Comparison of ENCODE assay signal across 10 mouse cellular contexts in the genomic region with DNA sequence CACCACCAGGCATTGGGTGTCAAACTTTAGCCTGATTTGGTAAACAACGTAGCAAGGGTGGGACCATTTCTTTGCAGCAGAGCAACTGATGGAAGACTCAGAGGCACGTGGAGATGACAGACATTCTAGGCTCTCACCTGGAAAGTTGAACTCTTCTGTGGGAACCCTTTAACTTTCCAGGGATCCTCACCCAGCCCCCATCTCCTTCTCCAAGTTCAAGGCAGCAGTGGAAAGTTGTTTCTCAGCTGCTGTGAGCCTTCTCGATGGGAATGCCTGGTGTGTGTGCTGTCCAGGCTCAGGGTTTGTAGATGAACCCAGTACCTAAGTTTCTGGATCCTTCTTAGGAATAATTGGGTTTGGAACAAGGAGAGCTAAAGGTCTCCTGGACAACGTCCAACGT. TPM values are rescaled to one million over a fixed set of nuclear protein-coding genes. Genes with fewer than 3 reads are reported as not detected.
DNase-seq lines count a peak whose midpoint lies in the region; ATAC-seq and TF ChIP-seq lines count a peak whose summit lies in the region.
"Had no signal": no experiment of that assay in that cellular context is flagged by ENCODE, and none has a peak within 500 bp of the region (broad histone marks: within the 10 kb centered on the region; RNA-seq: fewer than 3 reads in every experiment).

No protein-coding gene starts in this region.

- peak overlapping the region; percentile 84 for H3K4me3 ChIP-seq in gastrocnemius, adult 2 months
- H3K4me3 ChIP-seq in testis, adult 2 months (ENCODE audit: control insufficient read depth, low read depth, low read length) = peak overlapping the region; percentile 74; the same call in 1 of the 2 replicates
- H3K4me3 ChIP-seq in liver, embryonic 14.5 days (ENCODE audit: insufficient read depth in 1 of 2, low read depth in 2 of 2, low read length in 2 of 2) = no peak overlapping the region

- no peak for TF ChIP-seq CTCF in gastrocnemius, adult 2 months (IDR thresholded peaks at IDR 0.05)
- no peak for TF ChIP-seq CTCF in testis, adult 2 months (IDR thresholded peaks at IDR 0.05; ENCODE audit: control insufficient read depth, insufficient read depth, insufficient replicate concordance, low read depth, low read length)
- no peak for TF ChIP-seq CTCF in liver, embryonic 14.5 days (IDR thresholded peaks at IDR 0.05; ENCODE audit: low read depth)

- intact Hi-C loops in gastrocnemius, adult 2 months (cut with DNase I) = loop anchor here (5.0 kb wide), 1 partner anchor 106 kb away; no protein-coding TSS in a partner anchor

- no peak for TF ChIP-seq POLR2A in testis, adult 2 months (IDR thresholded peaks at IDR 0.05; ENCODE audit: control insufficient read depth, low read depth, low read length)

- peak overlapping the region; percentile 27 for H3K4me2 ChIP-seq in liver, embryonic 14.5 days (ENCODE audit: low read depth)

- no peaks in the 10 kb centered on the region; the same call in 1 of the 2 replicates for H3K27me3 ChIP-seq in testis, adult 2 months (ENCODE audit: control insufficient read depth, insufficient read depth, low read length)
- peaks cover 18% of the 10 kb centered on the region for H3K27me3 ChIP-seq in liver, embryonic 14.5 days (ENCODE audit: control insufficient read depth, insufficient read depth, low read length)

- H3K27ac ChIP-seq in gastrocnemius, adult 2 months = peak overlapping the region; percentile 89
- H3K27ac ChIP-seq in testis, adult 2 months (ENCODE audit: control insufficient read depth, insufficient read depth, low read depth, low read length) = no peak overlapping the region
- H3K27ac ChIP-seq in liver, embryonic 14.5 days = no peak overlapping the region
- H3K27ac ChIP-seq: macrophage had no signal

- H3K9me3 ChIP-seq in liver, embryonic 14.5 days (ENCODE audit: control insufficient read depth, low read length) = no peaks in the 10 kb centered on the region

- WGBS in liver, embryonic 14.5 days (ENCODE audit: insufficient replicate concordance) = 34% methylated on average over 5 of the region's 5 CpGs

- H3K4me1 ChIP-seq in testis, adult 2 months (ENCODE audit: control insufficient read depth, insufficient read depth, low read length) = peaks cover 20% of the 10 kb centered on the region
- H3K4me1 ChIP-seq in liver, embryonic 14.5 days (replicated peaks; ENCODE audit: control insufficient read depth in 2 of 2, insufficient read depth in 2 of 2, low read length in 1 of 2) = peaks cover 0 to 11% of the 10 kb centered on the region in 2 experiments; a peak in 2 of 4 replicates

- ATAC-seq in liver, embryonic 14.5 days (ENCODE audit: insufficient read depth) = no peak
- ATAC-seq in megakaryocyte, adult 5-6 weeks (ENCODE audit: poor library complexity, severe bottlenecking) = no peak

- no peak overlapping the region for H3K9ac ChIP-seq in liver, embryonic 14.5 days (replicated peaks)

- DNase-seq in gastrocnemius, adult 2 months = no peak
- DNase-seq in gastrocnemius, postnatal 25 days = no peak
- no peak for DNase-seq in testis, postnatal 14 days (ENCODE audit: low spot score)
- DNase-seq in liver, embryonic 14.5 days (ENCODE audit: low read depth in 3 of 3, low spot score in 3 of 3) = no peak
- no peak for DNase-seq in embryo, embryonic 11 days
- no peak for DNase-seq in urinary bladder, postnatal 14 days (ENCODE audit: low spot score)

- H3K36me3 ChIP-seq in testis, adult 2 months (ENCODE audit: control insufficient read depth, insufficient read depth, low read length) = no peaks in the 10 kb centered on the region
- H3K36me3 ChIP-seq in liver, embryonic 14.5 days (replicated peaks; ENCODE audit: control insufficient read depth, insufficient read depth, low read depth) = no peaks in the 10 kb centered on the region

- no peak for TF ChIP-seq EP300 in liver, embryonic 14.5 days (IDR thresholded peaks at IDR 0.05; ENCODE audit: low read depth)

RNA-seq across cellular contexts. Expression of a gene that starts 0.3 kb away (rescaled TPM):
- total RNA-seq in gastrocnemius, adult 2 months (2021) = 1 to 10 TPM; 1.7 to 3.3 TPM
- 1 to 10 TPM; 2.5 to 3.0 TPM for total RNA-seq in gastrocnemius, postnatal 25 days (2021)
- 4.5 and 5.9 TPM in 2 replicates for polyA plus RNA-seq in testis, adult 2 months (2012; rRNA removed)
- polyA plus RNA-seq in liver, embryonic 14.5 days (2012; rRNA removed) = 1.2 and 1.6 TPM in 2 replicates
- 3.3 and 3.4 TPM in 2 replicates for polyA plus RNA-seq in liver, embryonic 14.5 days (2014; fragmentation: Nextera tagmentation; extraction: Ambion mirVana)
- total RNA-seq in megakaryocyte, adult 5-6 weeks (2015) = not detected in 2 replicates
- total RNA-seq in megakaryocyte, adult 5-6 weeks (2017) = not detected in 2 replicates

RNA-seq across cellular contexts. Expression of a gene that starts 22.5 kb away (rescaled TPM):
- total RNA-seq in gastrocnemius, adult 2 months (2021) = not detected
- total RNA-seq in gastrocnemius, postnatal 25 days (2021) = not detected
- 211 and 224 TPM in 2 replicates for polyA plus RNA-seq in testis, adult 2 months (2012; rRNA removed)
- polyA plus RNA-seq in liver, embryonic 14.5 days (2012; rRNA removed) = 0.02 and 0.05 TPM in 2 replicates
- not detected in 2 replicates for polyA plus RNA-seq in liver, embryonic 14.5 days (2014; fragmentation: Nextera tagmentation; extraction: Ambion mirVana)
- total RNA-seq in megakaryocyte, adult 5-6 weeks (2015) = not detected in 2 replicates
- total RNA-seq in megakaryocyte, adult 5-6 weeks (2017) = not detected in 2 replicates
- total RNA-seq: hematopoietic stem cell, adult 5-6 weeks had no signal
- polyA plus RNA-seq: macrophage had no signal

Comparison
In these comparisons a context has a peak if more than half of its experiments do, and no peak if none do; other contexts are left out.
1. H3K4me3 ChIP-seq: peak in gastrocnemius, adult 2 months (single experiment) and testis, adult 2 months (single experiment); none in liver, embryonic 14.5 days (0 of 2).